Mouse (Mus musculus): ENCODE results near the gene Ank2. TPM values are rescaled to one million over a fixed set of nuclear protein-coding genes. Genes with fewer than 3 reads are reported as not detected.
A peak's percentile ranks its signal among the peaks of the same experiment; 100 is the strongest.
"Not testable (repeated sequence)": the region's sequence is repeated elsewhere in the genome, so short reads cannot be mapped to it uniquely, and the experiment has no call there.

Ank2 gene
- polyA plus RNA-seq, 1 experiment = 352 TPM

DNA sequence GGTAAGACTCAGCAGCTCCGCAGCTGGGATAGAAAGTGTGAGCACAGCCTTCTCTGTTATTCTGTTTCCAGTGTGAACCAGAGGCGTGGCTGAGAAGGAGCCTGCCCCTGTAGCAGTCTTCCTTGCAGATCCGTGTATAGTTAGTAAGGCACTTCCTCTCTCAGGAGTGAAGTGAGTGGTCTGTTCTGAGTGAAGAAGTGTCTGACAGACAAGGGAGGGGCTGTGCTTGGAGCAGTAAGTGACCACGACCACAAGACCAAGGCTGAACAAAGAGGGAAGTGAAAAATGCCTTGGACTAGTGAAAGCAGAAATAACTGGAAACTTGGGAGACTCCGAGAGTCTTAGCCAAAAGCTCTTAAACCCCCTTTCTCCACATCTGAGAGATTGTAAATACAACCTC is 143.9 kb downstream of the Ank2 start:
- TF ChIP-seq POLR2A (IDR thresholded peaks at IDR 0.05; ENCODE audit: extremely low read depth, insufficient read depth, low read length) = no peak
- TF ChIP-seq CTCF (IDR thresholded peaks at IDR 0.05; ENCODE audit: extremely low read depth, insufficient read depth, low read length) = no peak
- H3K4me1 ChIP-seq (ENCODE audit: control insufficient read depth, insufficient read depth, low read length) = no peaks in the 10 kb centered on the region; the same call in 1 of the 2 replicates
- no peak overlapping the region for H3K4me3 ChIP-seq (ENCODE audit: insufficient read depth, low read length)
- no peak overlapping the region; the same call in 1 of the 2 replicates for H3K27ac ChIP-seq (ENCODE audit: insufficient read depth, low read length)

DNA sequence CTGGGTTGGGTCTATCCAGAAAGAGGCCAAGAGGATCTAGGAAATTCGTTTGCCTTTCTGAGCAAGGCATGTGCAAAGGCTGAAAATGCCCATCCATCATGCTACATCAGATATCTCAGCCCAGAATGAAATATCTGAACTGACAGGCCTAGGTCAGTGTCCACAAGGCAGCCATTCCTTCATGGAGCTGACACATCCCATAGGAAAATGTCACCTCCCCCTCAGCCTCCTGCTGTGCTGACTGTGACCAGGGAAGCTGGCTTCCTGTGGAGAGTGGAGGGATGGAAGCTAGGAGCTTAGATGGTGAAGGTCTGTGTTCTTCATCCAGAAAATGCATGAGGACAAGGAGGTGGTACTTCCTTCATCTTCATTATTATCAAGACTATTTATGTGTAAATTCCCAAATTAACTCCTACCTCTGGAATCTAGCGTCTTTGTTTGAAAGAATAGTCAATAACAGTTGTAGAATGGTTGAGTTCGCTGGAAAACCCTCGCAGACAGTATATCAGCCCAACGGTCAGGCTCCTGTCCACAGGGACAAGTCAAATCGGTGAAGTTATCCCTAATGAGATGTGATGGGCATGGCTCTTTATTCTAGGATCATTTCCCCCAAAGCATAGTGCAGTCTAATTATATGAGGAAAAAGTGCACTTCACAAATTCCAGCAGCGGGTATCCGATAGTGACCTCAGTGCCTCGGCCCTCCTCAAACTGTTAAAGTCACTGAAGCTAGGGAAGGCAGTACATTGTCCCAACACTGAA is 148.4 kb downstream of the Ank2 start:
- no peak for TF ChIP-seq POLR2A (IDR thresholded peaks at IDR 0.05; ENCODE audit: extremely low read depth, insufficient read depth, low read length)
- TF ChIP-seq CTCF (IDR thresholded peaks at IDR 0.05; ENCODE audit: extremely low read depth, insufficient read depth, low read length) = no peak
- H3K27ac ChIP-seq (ENCODE audit: insufficient read depth, low read length) = no peak overlapping the region
- H3K4me3 ChIP-seq (ENCODE audit: insufficient read depth, low read length) = no peak overlapping the region
- peaks cover 2% of the 10 kb centered on the region for H3K4me1 ChIP-seq (ENCODE audit: control insufficient read depth, insufficient read depth, low read length)

DNA sequence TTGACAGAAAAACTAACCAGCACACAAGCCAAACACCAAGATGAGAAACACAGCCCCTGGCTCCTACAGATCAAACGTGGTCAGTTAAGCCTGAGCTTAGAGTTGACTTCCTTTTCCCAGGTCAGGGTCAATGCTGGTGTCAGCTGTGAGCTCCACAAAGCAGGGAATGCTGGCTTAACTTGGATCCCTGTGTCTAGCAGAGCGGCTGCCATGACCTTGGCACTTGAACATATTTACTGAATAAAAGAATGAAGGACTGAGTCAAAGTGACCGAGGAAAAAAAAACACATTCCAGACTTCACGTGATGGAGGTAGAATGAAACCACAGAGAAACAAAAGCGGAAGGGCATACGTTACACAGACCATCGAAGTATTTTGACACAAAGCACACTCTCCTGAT is 150.2 kb downstream of the Ank2 start:
- no peak overlapping the region for H3K27ac ChIP-seq (ENCODE audit: insufficient read depth, low read length)
- peaks cover 2% of the 10 kb centered on the region for H3K4me1 ChIP-seq (ENCODE audit: control insufficient read depth, insufficient read depth, low read length)
- no peak overlapping the region for H3K4me3 ChIP-seq (ENCODE audit: insufficient read depth, low read length)
- TF ChIP-seq CTCF (IDR thresholded peaks at IDR 0.05; ENCODE audit: extremely low read depth, insufficient read depth, low read length) (no peak), POLR2A (IDR thresholded peaks at IDR 0.05; ENCODE audit: extremely low read depth, insufficient read depth, low read length) (no peak)

DNA sequence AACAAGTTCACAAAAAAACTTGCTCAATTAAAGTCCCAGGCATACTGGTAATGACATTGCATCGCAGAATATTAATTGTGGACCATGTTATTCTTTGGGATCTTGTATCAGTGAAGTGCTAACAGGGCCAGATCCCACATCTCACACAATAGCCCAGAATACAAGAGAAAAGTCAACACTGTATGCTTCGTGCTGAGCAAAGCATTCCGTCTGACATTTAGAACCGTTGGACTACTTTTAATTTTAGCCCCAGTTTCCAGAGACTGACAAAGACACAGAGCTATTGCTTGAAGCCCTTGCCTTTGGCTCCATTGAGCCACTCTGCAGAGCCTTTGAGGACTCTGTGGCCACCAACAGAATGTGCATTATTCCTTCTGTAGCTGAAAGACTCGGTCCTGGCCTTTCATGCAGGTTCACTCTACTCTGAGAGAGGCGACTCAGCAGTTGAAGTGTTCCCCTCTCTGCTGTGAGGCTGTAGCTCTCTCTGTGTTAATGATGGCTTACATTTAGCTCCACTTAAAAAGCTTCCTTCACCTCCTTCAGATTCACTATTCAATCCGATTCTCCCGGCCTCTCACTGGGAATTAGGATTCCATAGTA is 153.2 kb downstream of the Ank2 start:
- TF ChIP-seq POLR2A (IDR thresholded peaks at IDR 0.05; ENCODE audit: extremely low read depth, insufficient read depth, low read length) = no peak
- no peak for TF ChIP-seq CTCF (IDR thresholded peaks at IDR 0.05; ENCODE audit: extremely low read depth, insufficient read depth, low read length)
- peaks cover 3% of the 10 kb centered on the region for H3K4me1 ChIP-seq (ENCODE audit: control insufficient read depth, insufficient read depth, low read length)
- peak overlapping the region; percentile 67; the same call in 1 of the 2 replicates for H3K27ac ChIP-seq (ENCODE audit: insufficient read depth, low read length)
- no peak overlapping the region for H3K4me3 ChIP-seq (ENCODE audit: insufficient read depth, low read length)

DNA sequence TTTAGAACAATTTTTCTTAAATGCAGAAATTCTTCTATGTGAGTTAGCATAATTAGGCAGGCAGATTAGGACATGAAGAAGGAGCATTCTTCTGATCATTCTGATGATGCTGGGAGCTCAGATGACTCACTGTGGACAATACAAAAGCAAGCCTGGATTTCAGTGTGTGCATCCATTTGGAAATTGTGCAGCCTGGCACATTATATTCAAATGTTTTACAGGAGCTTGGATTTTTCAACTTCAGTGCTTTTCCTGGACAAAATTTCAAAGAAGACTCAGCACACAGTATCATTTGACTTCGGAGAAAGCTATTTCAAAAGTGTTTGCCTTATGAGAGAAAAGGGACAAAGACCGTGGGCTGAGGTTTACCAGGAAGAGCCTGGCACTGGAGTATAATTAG is 157.8 kb downstream of the Ank2 start:
- H3K4me3 ChIP-seq (ENCODE audit: insufficient read depth, low read length) = no peak overlapping the region
- H3K27ac ChIP-seq (ENCODE audit: insufficient read depth, low read length) = peak overlapping the region; percentile 77; the same call in 1 of the 2 replicates
- no peak for TF ChIP-seq CTCF (IDR thresholded peaks at IDR 0.05; ENCODE audit: extremely low read depth, insufficient read depth, low read length)
- TF ChIP-seq POLR2A (IDR thresholded peaks at IDR 0.05; ENCODE audit: extremely low read depth, insufficient read depth, low read length) = no peak
- H3K4me1 ChIP-seq (ENCODE audit: control insufficient read depth, insufficient read depth, low read length) = peaks cover 3% of the 10 kb centered on the region

DNA sequence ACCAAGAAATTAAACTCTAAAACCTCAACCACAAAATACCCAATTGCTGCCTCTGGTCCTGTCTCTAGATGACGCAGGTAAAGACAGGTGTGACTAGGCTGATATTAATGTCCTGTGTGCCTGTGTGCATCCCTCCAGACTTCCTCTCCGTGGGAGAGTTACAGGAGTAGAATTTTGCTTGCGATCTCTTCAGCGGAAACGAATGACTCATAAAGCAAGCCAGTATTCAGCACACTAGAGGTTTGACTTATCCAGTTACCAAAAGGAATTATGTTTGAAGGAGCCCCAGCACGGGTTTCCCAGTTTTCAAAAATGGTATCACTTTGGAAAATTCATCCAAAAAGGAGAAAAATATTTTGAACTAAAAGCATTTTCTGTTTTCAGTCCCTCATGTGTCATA is 164.3 kb downstream of the Ank2 start:
- Histone ChIP-seq H3K4me3 (ENCODE audit: insufficient read depth, low read length) (no peak overlapping the region), H3K4me1 (ENCODE audit: control insufficient read depth, insufficient read depth, low read length) (peaks cover 3% of the 10 kb centered on the region), H3K27ac (ENCODE audit: insufficient read depth, low read length) (no peak overlapping the region)
- no peak for TF ChIP-seq CTCF (IDR thresholded peaks at IDR 0.05; ENCODE audit: extremely low read depth, insufficient read depth, low read length)
- no peak for TF ChIP-seq POLR2A (IDR thresholded peaks at IDR 0.05; ENCODE audit: extremely low read depth, insufficient read depth, low read length)

DNA sequence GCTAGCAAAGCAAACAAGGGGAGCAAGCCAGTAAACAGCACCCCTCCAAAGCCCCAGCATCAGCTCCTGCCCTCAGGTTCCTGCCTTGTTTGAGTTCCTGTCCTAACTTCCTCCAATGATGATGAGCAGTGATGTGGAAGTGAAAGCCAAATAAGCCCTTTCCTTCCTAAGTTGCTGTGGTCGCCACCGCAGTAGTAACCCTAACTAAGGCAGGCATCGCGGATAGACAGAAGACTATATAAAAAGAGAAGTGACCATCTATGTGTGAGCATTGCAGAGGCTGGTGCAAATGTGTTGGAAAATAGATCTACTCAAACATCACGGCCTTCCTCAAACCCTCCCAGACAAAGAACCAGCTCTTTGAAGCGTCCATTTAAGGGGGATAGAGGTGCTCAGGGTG is 167.6 kb downstream of the Ank2 start:
- no peak overlapping the region for H3K27ac ChIP-seq (ENCODE audit: insufficient read depth, low read length)
- H3K4me3 ChIP-seq (ENCODE audit: insufficient read depth, low read length) = no peak overlapping the region
- TF ChIP-seq POLR2A (IDR thresholded peaks at IDR 0.05; ENCODE audit: extremely low read depth, insufficient read depth, low read length) = no peak
- TF ChIP-seq CTCF (IDR thresholded peaks at IDR 0.05; ENCODE audit: extremely low read depth, insufficient read depth, low read length) = no peak
- H3K4me1 ChIP-seq (ENCODE audit: control insufficient read depth, insufficient read depth, low read length) = peaks cover 5% of the 10 kb centered on the region

DNA sequence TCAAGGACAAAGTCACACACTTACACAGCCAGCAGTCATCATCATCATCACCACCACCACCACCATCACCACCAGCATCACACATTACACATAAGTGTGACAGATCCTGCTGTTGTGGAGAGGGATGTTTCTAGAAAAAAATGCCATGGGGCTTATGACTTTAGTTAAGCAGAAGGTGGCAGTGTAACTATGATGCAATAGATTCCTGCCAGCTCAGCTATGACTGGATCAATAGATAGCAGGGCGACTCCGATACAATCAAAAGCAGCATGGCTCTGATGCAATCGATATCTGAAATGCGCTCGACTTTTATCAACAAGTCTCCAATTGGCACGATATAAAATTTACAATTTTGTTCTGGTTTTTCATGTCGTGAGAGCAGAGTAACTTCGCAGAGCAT is 172.8 kb downstream of the Ank2 start:
- Histone ChIP-seq H3K27ac (ENCODE audit: insufficient read depth, low read length) (no peak overlapping the region), H3K4me3 (ENCODE audit: insufficient read depth, low read length) (no peak overlapping the region), H3K4me1 (ENCODE audit: control insufficient read depth, insufficient read depth, low read length) (peaks cover 2% of the 10 kb centered on the region)
- TF ChIP-seq POLR2A (IDR thresholded peaks at IDR 0.05; ENCODE audit: extremely low read depth, insufficient read depth, low read length) (no peak), CTCF (IDR thresholded peaks at IDR 0.05; ENCODE audit: extremely low read depth, insufficient read depth, low read length) (no peak)

DNA sequence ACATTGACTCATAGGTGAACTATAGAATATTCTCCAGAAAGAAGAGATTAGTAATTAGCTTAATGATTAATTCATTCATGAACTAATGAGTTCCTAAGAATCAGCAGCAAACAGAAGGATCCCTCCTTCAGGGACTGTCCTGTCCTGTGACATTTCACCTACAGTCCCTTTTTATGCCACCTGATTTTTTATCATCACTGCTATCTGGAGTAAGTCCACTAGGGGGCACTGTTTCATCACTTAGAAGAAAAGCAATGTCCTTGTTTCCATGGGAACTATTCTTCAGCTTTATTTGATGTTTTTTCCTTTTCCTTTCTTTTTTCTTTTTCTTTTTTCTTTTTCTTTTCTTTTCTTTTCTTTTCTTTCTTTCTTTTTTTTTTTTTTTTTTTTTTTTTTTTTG is 176.3 kb downstream of the Ank2 start:
- no peak overlapping the region for H3K4me3 ChIP-seq (ENCODE audit: insufficient read depth, low read length)
- no peak overlapping the region for H3K27ac ChIP-seq (ENCODE audit: insufficient read depth, low read length)
- TF ChIP-seq POLR2A (IDR thresholded peaks at IDR 0.05; ENCODE audit: extremely low read depth, insufficient read depth, low read length) (no peak), CTCF (IDR thresholded peaks at IDR 0.05; ENCODE audit: extremely low read depth, insufficient read depth, low read length) (peak; percentile 32)
- no peaks in the 10 kb centered on the region; the same call in 1 of the 2 replicates for H3K4me1 ChIP-seq (ENCODE audit: control insufficient read depth, insufficient read depth, low read length)

DNA sequence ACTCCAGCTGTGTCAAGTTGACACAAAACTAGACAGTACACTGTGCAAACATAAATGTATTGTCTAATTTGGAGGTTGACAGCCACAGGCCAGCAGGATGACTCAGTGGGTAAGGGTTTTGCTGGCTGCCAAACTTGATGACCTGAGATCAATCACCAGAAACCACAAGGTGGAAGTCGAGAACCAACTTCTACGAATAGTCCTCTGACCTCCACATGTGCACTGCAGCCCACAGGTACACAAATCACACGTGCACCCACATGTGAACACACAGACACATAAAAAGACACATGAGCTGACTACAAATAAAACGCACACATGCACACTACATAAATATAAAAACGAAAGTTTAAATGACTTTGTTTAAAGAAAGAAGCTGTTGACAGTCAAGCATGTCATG is 177.5 kb downstream of the Ank2 start:
- no peaks in the 10 kb centered on the region; the same call in 1 of the 2 replicates for H3K4me1 ChIP-seq (ENCODE audit: control insufficient read depth, insufficient read depth, low read length)
- no peak overlapping the region for H3K4me3 ChIP-seq (ENCODE audit: insufficient read depth, low read length)
- no peak overlapping the region for H3K27ac ChIP-seq (ENCODE audit: insufficient read depth, low read length)
- TF ChIP-seq POLR2A (IDR thresholded peaks at IDR 0.05; ENCODE audit: extremely low read depth, insufficient read depth, low read length) (no peak), CTCF (IDR thresholded peaks at IDR 0.05; ENCODE audit: extremely low read depth, insufficient read depth, low read length) (no peak)

DNA sequence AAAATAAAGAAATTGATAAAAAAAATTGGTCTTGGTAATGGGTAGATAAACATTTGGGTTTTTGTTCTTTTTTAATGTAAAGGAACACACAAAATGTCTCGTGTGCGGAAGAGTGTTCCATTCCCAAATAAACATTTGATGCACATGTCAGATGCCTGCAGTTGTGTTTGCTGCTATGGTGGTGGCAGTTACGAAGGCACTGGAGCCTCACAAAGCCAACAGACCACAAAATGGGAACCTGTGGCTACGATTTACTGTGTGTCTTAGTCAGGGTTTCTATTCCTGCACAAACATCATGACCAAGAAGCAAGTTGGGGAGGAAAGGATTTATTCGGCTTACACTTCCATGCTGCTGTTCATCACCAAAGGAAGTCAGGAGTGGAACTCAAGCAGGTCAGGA is 178.1 kb downstream of the Ank2 start:
- not testable (repeated sequence) for H3K4me1 ChIP-seq (ENCODE audit: control insufficient read depth, insufficient read depth, low read length); H3K4me3 ChIP-seq (ENCODE audit: insufficient read depth, low read length); H3K27ac ChIP-seq (ENCODE audit: insufficient read depth, low read length)

All from cortical plate, adult 2 months (tissue).